ENCODE assay signal across 9 mouse cellular contexts in genomic region chr4:107121165-107121943, GRCm38 (mm10). TPM values are rescaled to one million over a fixed set of nuclear protein-coding genes. Genes with fewer than 3 reads are reported as not detected.
DNase-seq lines count a peak whose midpoint lies in the region; ATAC-seq and TF ChIP-seq lines count a peak whose summit lies in the region.
"Had no signal": no experiment of that assay in that cellular context is flagged by ENCODE, and none has a peak within 500 bp of the region (broad histone marks: within the 10 kb centered on the region; RNA-seq: fewer than 3 reads in every experiment).

No protein-coding gene starts in this region.

- no peaks in the 10 kb centered on the region for H3K79me2 ChIP-seq in heart, adult 2 months (replicated peaks; ENCODE audit: control insufficient read depth, insufficient read depth, low read length)

- no peaks in the 10 kb centered on the region for H3K27me3 ChIP-seq in heart, adult 2 months (ENCODE audit: control insufficient read depth, insufficient read depth, low read length)
- H3K27me3 ChIP-seq in kidney, embryonic 16.5 days (ENCODE audit: insufficient read depth, low read length) = no peaks in the 10 kb centered on the region
- no peaks in the 10 kb centered on the region for H3K27me3 ChIP-seq in midbrain, embryonic 13.5 days

- H3K9me3 ChIP-seq in kidney, embryonic 16.5 days (ENCODE audit: low read length) = no peaks in the 10 kb centered on the region
- H3K9me3 ChIP-seq in midbrain, embryonic 13.5 days = no peaks in the 10 kb centered on the region

- TF ChIP-seq POLR2A in heart, adult 2 months (IDR thresholded peaks at IDR 0.05; ENCODE audit: insufficient read depth, low read depth, low read length) = no peak

- ATAC-seq in kidney, embryonic 16.5 days (ENCODE audit: low FRiP score, low TSS enrichment) = peak; percentile 64
- peak; percentile 82 for ATAC-seq in midbrain, embryonic 13.5 days

- no peak for TF ChIP-seq EP300 in heart, adult 2 months (IDR thresholded peaks at IDR 0.05; ENCODE audit: insufficient read depth, low read depth, low read length)

- no peak overlapping the region for H3K4me3 ChIP-seq in heart, adult 2 months
- no peak overlapping the region for H3K4me3 ChIP-seq in kidney, embryonic 16.5 days (ENCODE audit: low read length)
- H3K4me3 ChIP-seq in midbrain, embryonic 13.5 days (replicated peaks) = no peak overlapping the region

- intact Hi-C loops in heart, adult 2 months (cut with DNase I) = no loop called here

- 64% methylated on average over 12 of the region's 12 CpGs for WGBS in heart, adult 2 months
- WGBS in kidney, embryonic 16.5 days = 58% methylated on average over 12 of the region's 12 CpGs
- 41% methylated on average over 12 of the region's 12 CpGs for WGBS in midbrain, embryonic 13.5 days

- no peaks in the 10 kb centered on the region for H3K36me3 ChIP-seq in heart, adult 2 months (ENCODE audit: control insufficient read depth, insufficient read depth, low read length)
- no peaks in the 10 kb centered on the region for H3K36me3 ChIP-seq in kidney, embryonic 16.5 days (ENCODE audit: insufficient read depth, low read length)
- no peaks in the 10 kb centered on the region for H3K36me3 ChIP-seq in midbrain, embryonic 13.5 days

- no peak overlapping the region for H3K27ac ChIP-seq in heart, adult 2 months
- H3K27ac ChIP-seq in kidney, embryonic 16.5 days (ENCODE audit: low read length) = 0 out of 2 replicates have a peak overlapping the region, but pooled peaks have one; percentile 31
- peak overlapping the region; percentile 51 for H3K27ac ChIP-seq in midbrain, embryonic 13.5 days

- TF ChIP-seq CTCF in heart, adult 2 months (IDR thresholded peaks at IDR 0.05) = peak; percentile 61

- H3K4me1 ChIP-seq in heart, adult 2 months (ENCODE audit: control insufficient read depth, insufficient read depth, low read length) = no peaks in the 10 kb centered on the region
- H3K4me1 ChIP-seq in kidney, embryonic 16.5 days (ENCODE audit: insufficient read depth, low read length) = peaks cover 8% of the 10 kb centered on the region; the same call in 1 of the 2 replicates
- H3K4me1 ChIP-seq in midbrain, embryonic 13.5 days (replicated peaks) = peaks cover 26% of the 10 kb centered on the region

- no peak overlapping the region for H3K4me2 ChIP-seq in kidney, embryonic 16.5 days (replicated peaks; ENCODE audit: low read depth, low read length)
- no peak overlapping the region for H3K4me2 ChIP-seq in midbrain, embryonic 13.5 days (replicated peaks)

- peak; percentile 52 for DNase-seq in ovary, postnatal 14 days (ENCODE audit: low spot score)
- DNase-seq in ovary, postnatal 10 days (ENCODE audit: low spot score) = no peak
- peak; percentile 26 to 61 for DNase-seq in cerebellum, postnatal 25 days
- peak; percentile 28 to 32 for DNase-seq in heart, adult 2 months
- no peak for DNase-seq in frontal cortex, adult 2 months (ENCODE audit: extremely low spot score in 1 of 2, low spot score in 1 of 2)
- no peak for DNase-seq in thymus, postnatal 0 days (ENCODE audit: low spot score)

- H3K9ac ChIP-seq in heart, adult 2 months (ENCODE audit: low read depth, low read length) = no peak overlapping the region
- H3K9ac ChIP-seq in kidney, embryonic 16.5 days (replicated peaks; ENCODE audit: low read length) = no peak overlapping the region
- H3K9ac ChIP-seq in midbrain, embryonic 13.5 days (replicated peaks) = no peak overlapping the region

RNA-seq across cellular contexts. Expression of gene Cdcp2, which starts 24.7 kb away (rescaled TPM):
- not detected for total RNA-seq in heart, adult 2 months (2021)
- not detected in 2 replicates for polyA plus RNA-seq in heart, adult 2 months (2012; rRNA removed)
- polyA plus RNA-seq in kidney, embryonic 16.5 days (2015; fragmentation: Nextera tagmentation; extraction: Ambion mirVana) = 0.17 and 0.24 TPM in 2 replicates
- polyA plus RNA-seq in midbrain, embryonic 13.5 days (2015; fragmentation: Nextera tagmentation; extraction: Ambion mirVana) = not detected in 2 replicates
- polyA plus RNA-seq in frontal cortex, adult 2 months (2012; rRNA removed) = 0.06 TPM in 1 of 2 replicates, not detected in the other
- polyA plus RNA-seq in thymus, postnatal 0 days (2015; fragmentation: Nextera tagmentation; extraction: Ambion mirVana) = not detected in 2 replicates
- total RNA-seq: left cerebral cortex, postnatal 10 days had no signal

RNA-seq across cellular contexts. Expression of gene Cyb5rl, which starts 54.6 kb away (rescaled TPM):
- 10 to 100 TPM; 21.9 to 25.9 TPM for total RNA-seq in heart, adult 2 months (2021)
- polyA plus RNA-seq in heart, adult 2 months (2012; rRNA removed) = 12.6 and 15.4 TPM in 2 replicates
- polyA plus RNA-seq in kidney, embryonic 16.5 days (2015; fragmentation: Nextera tagmentation; extraction: Ambion mirVana) = 13.4 and 14.4 TPM in 2 replicates
- 3.5 and 4.2 TPM in 2 replicates for polyA plus RNA-seq in midbrain, embryonic 13.5 days (2015; fragmentation: Nextera tagmentation; extraction: Ambion mirVana)
- polyA plus RNA-seq in frontal cortex, adult 2 months (2012; rRNA removed) = 5.0 and 7.8 TPM in 2 replicates
- polyA plus RNA-seq in thymus, postnatal 0 days (2015; fragmentation: Nextera tagmentation; extraction: Ambion mirVana) = 5.0 and 5.3 TPM in 2 replicates

RNA-seq across cellular contexts. Expression of gene Mrpl37, which starts 54.7 kb away (rescaled TPM):
- total RNA-seq in heart, adult 2 months (2021) = 100 to 1,000 TPM in 1 of 2 experiments, 10 to 100 TPM in 1; 96.3 to 103 TPM
- 113 and 180 TPM in 2 replicates for polyA plus RNA-seq in heart, adult 2 months (2012; rRNA removed)
- polyA plus RNA-seq in kidney, embryonic 16.5 days (2015; fragmentation: Nextera tagmentation; extraction: Ambion mirVana) = 120 and 121 TPM in 2 replicates
- 72.8 and 84.9 TPM in 2 replicates for polyA plus RNA-seq in midbrain, embryonic 13.5 days (2015; fragmentation: Nextera tagmentation; extraction: Ambion mirVana)
- polyA plus RNA-seq in frontal cortex, adult 2 months (2012; rRNA removed) = 72.7 and 76.4 TPM in 2 replicates
- polyA plus RNA-seq in thymus, postnatal 0 days (2015; fragmentation: Nextera tagmentation; extraction: Ambion mirVana) = 78.1 and 80.6 TPM in 2 replicates

RNA-seq across cellular contexts. Expression of gene Tmem59, which starts 56.8 kb away (rescaled TPM):
- total RNA-seq in heart, adult 2 months (2021) = 100 to 1,000 TPM; 132 to 141 TPM
- 139 and 212 TPM in 2 replicates for polyA plus RNA-seq in heart, adult 2 months (2012; rRNA removed)
- polyA plus RNA-seq in kidney, embryonic 16.5 days (2015; fragmentation: Nextera tagmentation; extraction: Ambion mirVana) = 523 and 557 TPM in 2 replicates
- 377 and 395 TPM in 2 replicates for polyA plus RNA-seq in midbrain, embryonic 13.5 days (2015; fragmentation: Nextera tagmentation; extraction: Ambion mirVana)
- polyA plus RNA-seq in frontal cortex, adult 2 months (2012; rRNA removed) = 224 and 231 TPM in 2 replicates
- 373 and 377 TPM in 2 replicates for polyA plus RNA-seq in thymus, postnatal 0 days (2015; fragmentation: Nextera tagmentation; extraction: Ambion mirVana)

RNA-seq across cellular contexts. Expression of gene Tceanc2, which starts 57.6 kb away (rescaled TPM):
- total RNA-seq in heart, adult 2 months (2021) = 10 to 100 TPM; 10.1 to 14.7 TPM
- 3.3 and 4.0 TPM in 2 replicates for polyA plus RNA-seq in heart, adult 2 months (2012; rRNA removed)
- polyA plus RNA-seq in kidney, embryonic 16.5 days (2015; fragmentation: Nextera tagmentation; extraction: Ambion mirVana) = 22.1 and 29.7 TPM in 2 replicates
- polyA plus RNA-seq in midbrain, embryonic 13.5 days (2015; fragmentation: Nextera tagmentation; extraction: Ambion mirVana) = 28.4 and 45.1 TPM in 2 replicates
- 7.2 and 8.1 TPM in 2 replicates for polyA plus RNA-seq in frontal cortex, adult 2 months (2012; rRNA removed)
- polyA plus RNA-seq in thymus, postnatal 0 days (2015; fragmentation: Nextera tagmentation; extraction: Ambion mirVana) = 48.4 and 67.1 TPM in 2 replicates

Comparison
In these comparisons a context has a peak if more than half of its experiments do, and no peak if none do; other contexts are left out.
1. DNase-seq: peak in ovary, postnatal 14 days (single experiment), cerebellum, postnatal 25 days (2 of 2) and heart, adult 2 months (2 of 2); none in ovary, postnatal 10 days (single experiment), frontal cortex, adult 2 months (0 of 2) and thymus, postnatal 0 days (single experiment).